Mouse (Mus musculus) neural tube, embryonic 14.5 days (tissue): ENCODE results near the gene Arhgap15. TPM values are rescaled to one million over a fixed set of nuclear protein-coding genes. Genes with fewer than 3 reads are reported as not detected.
"Not testable (repeated sequence)": the region's sequence is repeated elsewhere in the genome, so short reads cannot be mapped to it uniquely, and the experiment has no call there.

Experiments used
- ATAC-seq: fragments of 200-750 bp; cut with Nextera tagmentation; 2 replicates; pipeline ENCODE4 v1.8.0; 2017; ENCODE audit warnings: low read depth, mild to moderate bottlenecking, moderate TSS enrichment, moderate library complexity
- H3K27ac ChIP-seq: fragments of 300-500 bp; sonication (generic); 2 replicates; pipeline ENCODE4 v1.5.1; 2014; ENCODE audit warnings: low read depth, mild to moderate bottlenecking, control low read depth, low read length, moderate library complexity, mixed read lengths
- H3K27me3 ChIP-seq: fragments of 300-500 bp; sonication (generic); 2 replicates; pipeline ENCODE4 v1.6.1; 2014; ENCODE audit warnings: low read length; ENCODE audit not compliant: control insufficient read depth, insufficient read depth
- H3K36me3 ChIP-seq: fragments of 300-500 bp; sonication (generic); 2 replicates; pipeline ENCODE4 v1.6.1; 2014; ENCODE audit warnings: low read length, mixed read lengths; ENCODE audit not compliant: control insufficient read depth, insufficient read depth
- H3K4me1 ChIP-seq: fragments of 300-500 bp; sonication (generic); 2 replicates; pipeline ENCODE4 v1.6.1; 2014; ENCODE audit warnings: low read length; ENCODE audit not compliant: control insufficient read depth, insufficient read depth
- H3K4me2 ChIP-seq: fragments of 300-500 bp; sonication (generic); 2 replicates; pipeline ENCODE4 v1.6.1; 2014; ENCODE audit warnings: mild to moderate bottlenecking, low read depth, low read length, control low read depth
- H3K4me3 ChIP-seq: fragments of 300-500 bp; sonication (generic); 2 replicates; pipeline ENCODE4 v1.5.1; 2014; ENCODE audit warnings: low read depth, low read length, control low read depth, mixed read lengths
- H3K9ac ChIP-seq: fragments of 300-500 bp; sonication (generic); replicated peaks from 2 replicates; pipeline ENCODE4 v1.6.1; 2014; ENCODE audit warnings: low read depth, mild to moderate bottlenecking, control low read depth, low read length, mixed read lengths
- H3K9me3 ChIP-seq: fragments of 300-500 bp; sonication (generic); 2 replicates; pipeline ENCODE4 v1.6.1; 2016; ENCODE audit warnings: low read length; ENCODE audit not compliant: control insufficient read depth
- WGBS: fragments of 180-500 bp; shearing (Covaris S2); extraction: QIAGEN DNeasy Blood & Tissue Kit; methylation state at CpG from one replicate; pipeline ENCODE4 v1.1.7; 2014; 5-methylcytosine and 5-hydroxymethylcytosine counted together
- polyA plus RNA-seq: library from polyadenylated mRNA; unstranded; fragments of >200 nt; fragmentation: Nextera tagmentation; extraction: Ambion mirVana; gene quantifications from 2 replicates; pipeline ENCODE4 v1.2.1, GENCODE M21; 2014

The Arhgap15 gene
- polyA plus RNA-seq, result 3.1 and 3.8 TPM in 2 replicates

- 79% methylated on average over 5 of the region's 5 CpGs for WGBS
- Histone ChIP-seq H3K27me3 (no peaks in the 10 kb centered on the region), H3K9me3 (no peaks in the 10 kb centered on the region), H3K27ac (no peak within 1 kb of the TSS), H3K4me2 (no peak within 1 kb of the TSS), H3K9ac (no peak within 1 kb of the TSS), H3K36me3 (no peaks in the 10 kb centered on the region), H3K4me3 (no peak within 1 kb of the TSS), H3K4me1 (no peaks in the 10 kb centered on the region)
- ATAC-seq, result no peak
These were observed at the start of gene Arhgap15 for GRCm38 (mm10) chr2:43748287-43748983. TSS of gene Arhgap15 (plus strand) at chr2:43748824.

GRCm38 (mm10) chr2:43712611-43713138 lies 35.9 kb upstream of the Arhgap15 start:
- no peak overlapping the region for H3K9ac ChIP-seq
- H3K9me3 ChIP-seq, result no peaks in the 10 kb centered on the region
- ATAC-seq, result no peak
- WGBS, result 93% methylated on average over 2 of the region's 2 CpGs
- no peak overlapping the region for H3K4me3 ChIP-seq
- H3K27me3 ChIP-seq, result no peaks in the 10 kb centered on the region
- H3K36me3 ChIP-seq, result no peaks in the 10 kb centered on the region
- no peak overlapping the region for H3K4me2 ChIP-seq
- H3K27ac ChIP-seq, result no peak overlapping the region
- no peaks in the 10 kb centered on the region for H3K4me1 ChIP-seq

GRCm38 (mm10) chr2:43722446-43723103 lies 26.0 kb upstream of the Arhgap15 start:
- ATAC-seq, result peak; percentile 95
- Histone ChIP-seq H3K27me3 (no peaks in the 10 kb centered on the region), H3K4me3 (peak overlapping the region; percentile 23), H3K4me2 (peak overlapping the region; percentile 43), H3K9me3 (no peaks in the 10 kb centered on the region), H3K36me3 (no peaks in the 10 kb centered on the region), H3K27ac (no peak overlapping the region), H3K4me1 (peaks cover 5% of the 10 kb centered on the region; the same call in 1 of the 2 replicates), H3K9ac (0 out of 2 replicates have a peak overlapping the region, but pooled peaks have one; percentile 28)
- WGBS, result 20% methylated on average over 14 of the region's 14 CpGs

- peak; percentile 70 for ATAC-seq
- H3K27me3 ChIP-seq, result no peaks in the 10 kb centered on the region
- no peak overlapping the region for H3K27ac ChIP-seq
- H3K9ac ChIP-seq, result 0 out of 2 replicates have a peak overlapping the region, but pooled peaks have one; percentile 28
- WGBS, result 61% methylated on average over 7 of the region's 7 CpGs
- H3K9me3 ChIP-seq, result no peaks in the 10 kb centered on the region
- peak overlapping the region; percentile 23 for H3K4me3 ChIP-seq
- peaks cover 5% of the 10 kb centered on the region; the same call in 1 of the 2 replicates for H3K4me1 ChIP-seq
- no peaks in the 10 kb centered on the region for H3K36me3 ChIP-seq
- H3K4me2 ChIP-seq, result peak overlapping the region; percentile 43
These were observed 25.5 kb upstream of the Arhgap15 start for GRCm38 (mm10) chr2:43723104-43723541.

GRCm38 (mm10) chr2:43727181-43727580 lies 21.4 kb upstream of the Arhgap15 start:
- Histone ChIP-seq H3K9me3 (no peaks in the 10 kb centered on the region), H3K4me1 (peaks cover 5% of the 10 kb centered on the region; the same call in 1 of the 2 replicates), H3K4me3 (no peak overlapping the region), H3K4me2 (no peak overlapping the region), H3K9ac (no peak overlapping the region), H3K36me3 (no peaks in the 10 kb centered on the region), H3K27me3 (no peaks in the 10 kb centered on the region), H3K27ac (no peak overlapping the region)
- 74% methylated on average over 5 of the region's 5 CpGs for WGBS
- no peak for ATAC-seq

- no peak for ATAC-seq
These were observed 20.9 kb upstream of the Arhgap15 start for GRCm38 (mm10) chr2:43727693-43728092.

GRCm38 (mm10) chr2:43728831-43729230 lies 19.8 kb upstream of the Arhgap15 start:
- no peaks in the 10 kb centered on the region for H3K27me3 ChIP-seq
- no peak overlapping the region for H3K9ac ChIP-seq
- H3K4me2 ChIP-seq, result no peak overlapping the region
- ATAC-seq, result no peak
- H3K9me3 ChIP-seq, result no peaks in the 10 kb centered on the region
- no peaks in the 10 kb centered on the region for H3K4me1 ChIP-seq
- H3K27ac ChIP-seq, result no peak overlapping the region
- 92% methylated on average over 3 of the region's 3 CpGs for WGBS
- no peaks in the 10 kb centered on the region for H3K36me3 ChIP-seq
- no peak overlapping the region for H3K4me3 ChIP-seq

More at GRCm38 (mm10) chr2:43727693-43728092, 20.9 kb upstream of the Arhgap15 start:
- no peaks in the 10 kb centered on the region for H3K27me3 ChIP-seq
- H3K27ac ChIP-seq, result no peak overlapping the region
- H3K9me3 ChIP-seq, result no peaks in the 10 kb centered on the region
- WGBS, result 88% methylated on average over 8 of the region's 8 CpGs
- H3K4me2 ChIP-seq, result no peak overlapping the region
- no peak overlapping the region for H3K4me3 ChIP-seq
- H3K9ac ChIP-seq, result no peak overlapping the region
- H3K36me3 ChIP-seq, result no peaks in the 10 kb centered on the region
- H3K4me1 ChIP-seq, result peaks cover 5% of the 10 kb centered on the region; the same call in 1 of the 2 replicates

GRCm38 (mm10) chr2:43732396-43732795 lies 16.2 kb upstream of the Arhgap15 start:
- H3K4me3 ChIP-seq, result no peak overlapping the region
- 42% methylated on average over 3 of the region's 3 CpGs for WGBS
- ATAC-seq, result no peak

GRCm38 (mm10) chr2:43735071-43735470 lies 13.6 kb upstream of the Arhgap15 start:
- WGBS, result 93% methylated on average over 4 of the region's 4 CpGs
- H3K27me3 ChIP-seq, H3K4me3 ChIP-seq, H3K9me3 ChIP-seq, H3K9ac ChIP-seq, H3K4me1 ChIP-seq, ATAC-seq, H3K27ac ChIP-seq, H3K36me3 ChIP-seq, H3K4me2 ChIP-seq: not testable (repeated sequence)

More at GRCm38 (mm10) chr2:43732396-43732795, 16.2 kb upstream of the Arhgap15 start:
- Histone ChIP-seq H3K9ac (no peak overlapping the region), H3K4me2 (no peak overlapping the region), H3K9me3 (no peaks in the 10 kb centered on the region), H3K27ac (no peak overlapping the region), H3K4me1 (no peaks in the 10 kb centered on the region), H3K36me3 (no peaks in the 10 kb centered on the region), H3K27me3 (no peaks in the 10 kb centered on the region)
